Mouse (Mus musculus): Measurements from ENCODE around the gene Nup54. TPM values are rescaled to one million over a fixed set of nuclear protein-coding genes. Genes with fewer than 3 reads are reported as not detected.

Gene Nup54
- total RNA-seq (2014; rRNA removed) (20.0 and 21.9 TPM in 2 replicates), polyA plus RNA-seq (2012; rRNA removed) (13.4 and 13.7 TPM in 2 replicates)

- H3K27ac ChIP-seq (replicated peaks; ENCODE audit: insufficient read depth, low read depth, low read length) = peak within 1 kb of the TSS; percentile 77
- H3K4me1 ChIP-seq (ENCODE audit: control insufficient read depth, insufficient read depth, low read length) = peaks cover 4% of the 10 kb centered on the region; the same call in 1 of the 2 replicates
- no peak for TF ChIP-seq CTCF (IDR thresholded peaks at IDR 0.05; ENCODE audit: low read depth, low read length)
- peak; percentile 58; the same call in 1 of the 2 replicates for TF ChIP-seq POLR2A (IDR thresholded peaks at IDR 0.05; ENCODE audit: extremely low read depth, insufficient read depth, low read length)
- H3K27me3 ChIP-seq (ENCODE audit: control insufficient read depth, insufficient read depth, low read length) = no peaks in the 10 kb centered on the region
- peak within 1 kb of the TSS; percentile 72 for H3K9ac ChIP-seq (ENCODE audit: low read depth, low read length)
- WGBS = under 1% methylated on average over 34 of the region's 34 CpGs
- peaks cover 4% of the 10 kb centered on the region; the same call in 1 of the 2 replicates for H3K36me3 ChIP-seq (ENCODE audit: control insufficient read depth, insufficient read depth, low read length)
- DNase-seq (ENCODE audit: extremely low read depth, low read depth, low spot score) = peak; percentile 96
- peaks cover 9% of the 10 kb centered on the region; the same call in 1 of the 2 replicates for H3K79me2 ChIP-seq (ENCODE audit: control insufficient read depth, insufficient read depth, low read length)
- peak within 1 kb of the TSS; percentile 71 for H3K4me3 ChIP-seq (ENCODE audit: insufficient read depth, low read depth, low read length)
These were observed at the start of gene Nup54 for GRCm38 (mm10) chr5:92435025-92435584. Nup54 (minus strand) TSS chr5:92435219.

DNA sequence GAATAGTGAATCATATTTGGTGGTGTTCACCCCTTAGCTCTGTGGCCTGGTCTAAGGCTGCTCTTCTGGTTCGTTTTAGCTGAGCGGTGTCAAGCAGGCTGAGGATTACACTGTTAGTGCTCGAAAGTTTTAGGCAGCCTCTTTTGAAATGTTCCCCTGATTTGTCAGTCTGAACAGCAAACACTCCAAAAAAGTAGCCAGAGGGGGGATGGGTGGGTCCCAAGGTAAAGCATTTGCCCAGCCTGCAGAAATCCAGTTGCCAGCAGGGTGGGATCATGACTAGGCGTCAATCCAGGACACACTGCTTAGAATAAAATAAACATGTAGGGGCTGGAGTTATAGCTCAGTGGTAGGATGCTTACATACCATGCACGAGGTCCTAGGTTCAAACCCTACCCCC lies 37.8 kb upstream of the Nup54 start:
- Histone ChIP-seq H3K4me3 (ENCODE audit: insufficient read depth, low read depth, low read length) (no peak overlapping the region), H3K36me3 (ENCODE audit: control insufficient read depth, insufficient read depth, low read length) (peaks cover 19% of the 10 kb centered on the region), H3K9ac (ENCODE audit: low read depth, low read length) (no peak overlapping the region), H3K27me3 (ENCODE audit: control insufficient read depth, insufficient read depth, low read length) (no peaks in the 10 kb centered on the region), H3K4me1 (ENCODE audit: control insufficient read depth, insufficient read depth, low read length) (peaks cover 7% of the 10 kb centered on the region), H3K79me2 (ENCODE audit: control insufficient read depth, insufficient read depth, low read length) (peaks cover 56% of the 10 kb centered on the region), H3K27ac (replicated peaks; ENCODE audit: insufficient read depth, low read depth, low read length) (no peak overlapping the region)
- WGBS = 65% methylated on average over 5 of the region's 5 CpGs
- no peak for TF ChIP-seq POLR2A (IDR thresholded peaks at IDR 0.05; ENCODE audit: extremely low read depth, insufficient read depth, low read length)
- TF ChIP-seq CTCF (IDR thresholded peaks at IDR 0.05; ENCODE audit: low read depth, low read length) = no peak
- DNase-seq (ENCODE audit: extremely low read depth, low read depth, low spot score) = no peak

DNA sequence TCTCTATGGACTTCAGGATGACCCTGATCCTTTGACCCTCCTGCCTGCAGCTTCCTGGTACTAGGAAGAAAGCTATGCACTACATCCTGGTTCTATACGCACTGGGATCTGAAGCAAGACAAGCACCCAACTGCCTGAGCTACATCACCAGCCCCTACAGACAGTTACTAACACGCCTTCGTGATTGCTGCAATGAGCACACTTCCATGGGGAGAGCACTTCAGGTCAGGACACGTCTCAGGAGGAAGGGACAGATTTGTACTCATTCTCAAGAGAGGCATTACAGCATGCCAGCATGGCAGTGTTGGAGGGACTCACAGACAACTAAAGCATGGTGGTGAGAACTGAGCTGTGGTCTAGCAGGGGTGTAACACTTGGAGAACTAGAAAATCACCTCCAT lies 36.5 kb upstream of the Nup54 start:
- peaks cover 61% of the 10 kb centered on the region for H3K79me2 ChIP-seq (ENCODE audit: control insufficient read depth, insufficient read depth, low read length)
- DNase-seq (ENCODE audit: extremely low read depth, low read depth, low spot score) = no peak
- no peak overlapping the region for H3K9ac ChIP-seq (ENCODE audit: low read depth, low read length)
- TF ChIP-seq POLR2A (IDR thresholded peaks at IDR 0.05; ENCODE audit: extremely low read depth, insufficient read depth, low read length) = no peak
- no peak for TF ChIP-seq CTCF (IDR thresholded peaks at IDR 0.05; ENCODE audit: low read depth, low read length)
- no peak overlapping the region for H3K27ac ChIP-seq (replicated peaks; ENCODE audit: insufficient read depth, low read depth, low read length)
- peaks cover 19% of the 10 kb centered on the region for H3K4me1 ChIP-seq (ENCODE audit: control insufficient read depth, insufficient read depth, low read length)
- no peak overlapping the region for H3K4me3 ChIP-seq (ENCODE audit: insufficient read depth, low read depth, low read length)
- H3K27me3 ChIP-seq (ENCODE audit: control insufficient read depth, insufficient read depth, low read length) = no peaks in the 10 kb centered on the region
- peaks cover 20% of the 10 kb centered on the region for H3K36me3 ChIP-seq (ENCODE audit: control insufficient read depth, insufficient read depth, low read length)
- 90% methylated on average over 4 of the region's 4 CpGs for WGBS

GRCm38 (mm10) chr5:92469201-92470130 lies 34.4 kb upstream of the Nup54 start:
- H3K4me1 ChIP-seq (ENCODE audit: control insufficient read depth, insufficient read depth, low read length) = peaks cover 24% of the 10 kb centered on the region
- no peak overlapping the region for H3K27ac ChIP-seq (replicated peaks; ENCODE audit: insufficient read depth, low read depth, low read length)
- H3K4me3 ChIP-seq (ENCODE audit: insufficient read depth, low read depth, low read length) = no peak overlapping the region
- 80% methylated on average over 18 of the region's 18 CpGs for WGBS
- H3K9ac ChIP-seq (ENCODE audit: low read depth, low read length) = no peak overlapping the region
- H3K27me3 ChIP-seq (ENCODE audit: control insufficient read depth, insufficient read depth, low read length) = no peaks in the 10 kb centered on the region
- peak; percentile 62 for DNase-seq (ENCODE audit: extremely low read depth, low read depth, low spot score)
- H3K36me3 ChIP-seq (ENCODE audit: control insufficient read depth, insufficient read depth, low read length) = peaks cover 15% of the 10 kb centered on the region; the same call in 1 of the 2 replicates
- TF ChIP-seq CTCF (IDR thresholded peaks at IDR 0.05; ENCODE audit: low read depth, low read length) (no peak), POLR2A (IDR thresholded peaks at IDR 0.05; ENCODE audit: extremely low read depth, insufficient read depth, low read length) (no peak)
- H3K79me2 ChIP-seq (ENCODE audit: control insufficient read depth, insufficient read depth, low read length) = peaks cover 69% of the 10 kb centered on the region

DNA sequence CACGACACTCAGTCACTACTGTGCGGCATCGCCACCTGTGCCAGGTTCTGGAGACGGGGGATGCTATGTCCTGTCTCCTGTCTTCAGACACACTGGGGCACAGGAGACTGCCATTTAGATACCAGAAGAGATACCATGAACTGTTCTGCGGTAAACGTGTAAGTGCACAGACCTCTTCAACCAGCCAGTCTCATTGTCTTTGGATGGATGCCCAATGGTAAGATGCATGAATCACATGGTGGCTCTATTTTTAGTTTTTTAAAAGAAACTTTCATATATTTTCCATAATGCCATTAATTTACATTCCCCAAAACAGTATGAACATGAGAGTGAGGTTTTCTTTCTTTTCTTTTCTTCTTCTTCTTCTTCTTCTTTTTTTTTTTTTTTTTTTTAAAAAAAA lies 33.2 kb upstream of the Nup54 start:
- no peak for DNase-seq (ENCODE audit: extremely low read depth, low read depth, low spot score)
- 80% methylated on average over 6 of the region's 6 CpGs for WGBS

More for the DNA sequence above, 33.2 kb upstream of the Nup54 start:
- Histone ChIP-seq H3K79me2 (ENCODE audit: control insufficient read depth, insufficient read depth, low read length) (peaks cover 66% of the 10 kb centered on the region), H3K9ac (ENCODE audit: low read depth, low read length) (no peak overlapping the region), H3K27ac (replicated peaks; ENCODE audit: insufficient read depth, low read depth, low read length) (no peak overlapping the region), H3K36me3 (ENCODE audit: control insufficient read depth, insufficient read depth, low read length) (peaks cover 20% of the 10 kb centered on the region), H3K27me3 (ENCODE audit: control insufficient read depth, insufficient read depth, low read length) (no peaks in the 10 kb centered on the region), H3K4me3 (ENCODE audit: insufficient read depth, low read depth, low read length) (no peak overlapping the region), H3K4me1 (ENCODE audit: control insufficient read depth, insufficient read depth, low read length) (peaks cover 24% of the 10 kb centered on the region)
- TF ChIP-seq CTCF (IDR thresholded peaks at IDR 0.05; ENCODE audit: low read depth, low read length) (no peak), POLR2A (IDR thresholded peaks at IDR 0.05; ENCODE audit: extremely low read depth, insufficient read depth, low read length) (no peak)

Data from liver, adult 2 months (tissue).